Mouse (Mus musculus) cerebellum, postnatal 25 days (tissue): ENCODE data around the gene Hoxd10.
A peak's percentile ranks its signal among the peaks of the same experiment; 100 is the strongest.

Source experiments
- DNase-seq, 2 experiments: peaks; one replicate each; pipeline ENCODE4 v3.0.0; 2021; ENCODE audit warnings: mixed read lengths in 2 of 2

The Hoxd10 gene

GRCm38 (mm10) chr2:74667191-74667841, 24.4 kb upstream of the Hoxd10 start:
- DNase-seq: peak in 1 of 2 experiments; percentile 28

- no peak for DNase-seq
Measured at GRCm38 (mm10) chr2:74667842-74668357, 23.8 kb upstream of the Hoxd10 start, which contains the start of gene Hoxd13. TSS of gene Hoxd13 (plus strand) at chr2:74668310.

- peak in 1 of 2 experiments; percentile 29 for DNase-seq
Measured at GRCm38 (mm10) chr2:74668370-74669229, 23.1 kb upstream of the Hoxd10 start.

- no peak for DNase-seq
Measured at GRCm38 (mm10) chr2:74669230-74669578, 22.5 kb upstream of the Hoxd10 start.

- no peak for DNase-seq
Measured at GRCm38 (mm10) chr2:74669650-74670235, 22.0 kb upstream of the Hoxd10 start.

GRCm38 (mm10) chr2:74670632-74671188, 21.0 kb upstream of the Hoxd10 start:
- DNase-seq: no peak

- no peak for DNase-seq
Measured at GRCm38 (mm10) chr2:74671847-74672246, 19.9 kb upstream of the Hoxd10 start.

- DNase-seq: peak; percentile 60 to 76
Measured at GRCm38 (mm10) chr2:74672481-74673362, 19.0 kb upstream of the Hoxd10 start.

- no peak for DNase-seq
Measured at GRCm38 (mm10) chr2:74673835-74674425, 17.8 kb upstream of the Hoxd10 start.

- no peak for DNase-seq
Measured at GRCm38 (mm10) chr2:74674881-74675665, 16.7 kb upstream of the Hoxd10 start, which contains the start of gene Hoxd12. TSS of gene Hoxd12 (plus strand) at chr2:74675013.

GRCm38 (mm10) chr2:74675666-74676282, 15.9 kb upstream of the Hoxd10 start:
- peak in 1 of 2 experiments; percentile 3 for DNase-seq

- DNase-seq: no peak
Measured at GRCm38 (mm10) chr2:74676376-74677052, 15.2 kb upstream of the Hoxd10 start.

GRCm38 (mm10) chr2:74677106-74677505, 14.6 kb upstream of the Hoxd10 start:
- no peak for DNase-seq

- DNase-seq: no peak
Measured at GRCm38 (mm10) chr2:74678891-74679595, 12.7 kb upstream of the Hoxd10 start, which contains the start of gene Hoxd11. TSS of gene Hoxd11 (plus strand) at chr2:74679557.

GRCm38 (mm10) chr2:74679596-74679971, 12.1 kb upstream of the Hoxd10 start:
- DNase-seq: no peak

- no peak for DNase-seq
Measured at GRCm38 (mm10) chr2:74679980-74680379, 11.7 kb upstream of the Hoxd10 start.

- DNase-seq: no peak
Measured at GRCm38 (mm10) chr2:74680561-74681398, 10.9 kb upstream of the Hoxd10 start.
